Mouse (Mus musculus): ENCODE data around the gene Bcor. TPM values are rescaled to one million over a fixed set of nuclear protein-coding genes. Genes with fewer than 3 reads are reported as not detected.
A peak's percentile ranks its signal among the peaks of the same experiment; 100 is the strongest.

Bcor gene
- polyA plus RNA-seq, 1 experiment, result 12.1 TPM

DNA sequence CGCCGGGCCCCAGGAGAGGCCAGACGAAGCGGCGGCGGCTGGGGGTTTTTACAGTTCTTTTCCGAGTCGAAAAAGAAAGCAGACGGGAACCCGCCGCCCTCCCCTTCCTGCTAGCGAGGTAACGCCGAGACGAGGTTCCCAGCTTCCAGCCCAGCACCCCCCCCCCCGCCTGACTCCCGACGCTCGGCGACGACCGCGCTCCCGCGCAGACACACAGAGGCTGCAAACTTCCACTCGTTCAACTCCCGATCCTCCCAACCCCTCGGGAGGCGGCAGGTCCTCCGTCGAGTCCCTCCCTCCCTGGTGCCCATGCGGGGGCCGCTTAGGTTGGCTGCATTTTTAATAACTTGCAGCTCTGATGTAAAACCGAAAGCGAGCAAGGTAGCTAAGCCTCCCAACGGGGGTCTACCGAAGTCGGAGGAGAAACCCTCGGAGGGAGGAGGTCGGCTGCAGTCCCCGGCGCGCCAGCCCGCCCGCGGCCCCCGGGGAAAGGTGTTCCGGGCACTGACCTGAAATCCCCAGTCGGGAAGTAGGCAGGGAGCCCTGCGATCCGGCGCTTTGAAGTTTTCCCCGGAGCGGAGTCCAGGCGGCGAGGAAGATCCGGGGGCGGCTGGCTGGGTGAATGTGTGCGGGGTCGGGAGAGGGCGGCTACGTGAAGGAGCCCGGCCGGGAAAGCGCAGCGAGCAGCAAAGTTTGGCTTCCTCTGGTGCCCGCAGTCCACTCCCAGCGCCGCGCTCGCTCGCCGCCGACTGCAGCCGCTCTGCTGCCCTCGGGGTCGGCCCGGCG is 80.7 kb downstream of the Bcor start:
- H3K79me2 ChIP-seq (ENCODE audit: control insufficient read depth, insufficient read depth), result peaks cover 38% of the 10 kb centered on the region
- peak overlapping the region; percentile 92 for H3ac ChIP-seq (ENCODE audit: control insufficient read depth, insufficient read length)
- H3K36me3 ChIP-seq (ENCODE audit: control insufficient read depth, insufficient read depth), result no peaks in the 10 kb centered on the region
- no peaks in the 10 kb centered on the region for H3K27me3 ChIP-seq (ENCODE audit: control insufficient read depth, insufficient read depth, insufficient read length)
- TF ChIP-seq MYOD1 (IDR thresholded peaks at IDR 0.05; ENCODE audit: control insufficient read depth in 1 of 3, insufficient read length in 2 of 3, low read depth in 2 of 3) (no peak), E2F4 (IDR thresholded peaks at IDR 0.05; ENCODE audit: insufficient read depth) (no peak), TCF12 (IDR thresholded peaks at IDR 0.05; ENCODE audit: insufficient read depth, poor library complexity, severe bottlenecking) (no peak), SRF (IDR thresholded peaks at IDR 0.05; ENCODE audit: control insufficient read depth, insufficient read length, low read depth) (no peak), POLR2A (IDR thresholded peaks at IDR 0.05; ENCODE audit: insufficient read length, low read depth) (no peak), TCF3 (IDR thresholded peaks at IDR 0.05; ENCODE audit: insufficient read length, low read depth) (no peak), REST (IDR thresholded peaks at IDR 0.05; ENCODE audit: insufficient read depth, insufficient read length) (no peak), POLR2AphosphoS2 (IDR thresholded peaks at IDR 0.05; ENCODE audit: insufficient read length, low read depth) (no peak), MYOG (IDR thresholded peaks at IDR 0.05; ENCODE audit: control insufficient read depth in 1 of 3, insufficient read depth in 1 of 3, insufficient read length in 2 of 3, low read depth in 2 of 3) (no peak)
- H3K4me2 ChIP-seq (ENCODE audit: low read depth), result peak overlapping the region; percentile 18
- peak overlapping the region; percentile 43 for H3K4me3 ChIP-seq

DNA sequence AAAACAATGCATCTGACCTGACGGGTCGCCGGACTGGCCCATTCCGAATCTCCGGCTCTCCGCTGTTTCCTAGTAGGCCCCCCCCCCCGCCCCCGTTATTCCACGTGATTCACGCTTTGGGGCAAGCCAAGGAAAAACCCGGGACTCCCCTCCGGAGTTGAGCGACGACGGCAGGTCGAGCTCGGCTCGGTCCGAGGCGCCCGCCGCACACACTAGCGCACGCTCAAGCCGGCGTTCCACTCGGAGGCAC is 81.2 kb downstream of the Bcor start:
- H3K27me3 ChIP-seq (ENCODE audit: control insufficient read depth, insufficient read depth, insufficient read length), result no peaks in the 10 kb centered on the region
- H3K4me2 ChIP-seq (ENCODE audit: low read depth), result peak overlapping the region; percentile 42
- peak overlapping the region; percentile 92 for H3ac ChIP-seq (ENCODE audit: control insufficient read depth, insufficient read length)
- TF ChIP-seq MYOD1 (IDR thresholded peaks at IDR 0.05; ENCODE audit: control insufficient read depth in 1 of 3, insufficient read length in 2 of 3, low read depth in 2 of 3), result no peak
- TF ChIP-seq POLR2A (IDR thresholded peaks at IDR 0.05; ENCODE audit: insufficient read length, low read depth), result peak; percentile 32
- H3K4me3 ChIP-seq, result peak overlapping the region; percentile 43
- peaks cover 43% of the 10 kb centered on the region for H3K79me2 ChIP-seq (ENCODE audit: control insufficient read depth, insufficient read depth)
- no peaks in the 10 kb centered on the region for H3K36me3 ChIP-seq (ENCODE audit: control insufficient read depth, insufficient read depth)

DNA sequence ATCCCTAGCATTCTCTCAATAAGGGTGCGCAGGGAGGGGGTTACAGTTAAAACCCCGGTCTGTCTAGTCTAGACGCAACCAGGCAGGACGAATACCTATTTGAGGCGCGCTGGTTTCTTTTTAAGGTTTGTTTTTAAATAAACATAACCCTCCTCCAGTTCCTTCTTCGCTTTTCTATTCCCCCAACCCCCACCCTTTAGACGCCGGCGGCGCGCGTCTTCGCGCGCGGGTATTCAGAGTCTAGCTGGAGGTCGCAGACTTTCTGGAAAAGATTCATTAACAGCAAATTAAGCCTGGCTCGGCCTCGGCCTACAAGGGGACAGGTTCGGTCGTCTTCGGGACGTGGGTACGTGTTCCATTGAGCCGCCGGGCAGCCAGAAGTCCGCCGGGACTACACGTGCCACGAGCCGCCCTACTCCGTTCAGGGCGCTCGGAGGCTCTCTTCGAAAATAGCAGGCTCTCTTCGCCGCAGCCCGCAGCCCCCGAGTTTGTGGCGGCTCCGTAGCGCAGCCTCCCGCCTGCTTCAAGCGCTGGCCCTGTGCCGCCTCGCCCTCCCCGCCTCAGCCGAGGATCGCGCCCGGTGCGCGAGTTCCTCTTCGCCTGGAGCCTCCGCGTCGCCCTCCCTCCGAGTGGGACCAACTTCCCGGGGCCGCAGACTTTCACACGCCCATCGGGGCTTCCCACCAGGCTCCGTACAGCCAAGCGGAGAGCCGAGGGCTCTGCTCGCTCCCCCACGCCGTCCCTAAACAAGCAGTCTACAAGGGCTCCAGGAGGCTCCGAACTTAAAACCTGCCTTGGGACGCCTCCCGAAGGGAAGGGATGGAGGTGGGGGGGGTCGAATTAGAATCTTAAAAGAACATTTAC is 81.7 kb downstream of the Bcor start:
- H3K4me2 ChIP-seq (ENCODE audit: low read depth), result peak overlapping the region; percentile 58
- TF ChIP-seq TCF3 (IDR thresholded peaks at IDR 0.05; ENCODE audit: insufficient read length, low read depth), result no peak
- TF ChIP-seq USF1 (IDR thresholded peaks at IDR 0.05; ENCODE audit: low read depth), result no peak
- peak overlapping the region; percentile 92 for H3ac ChIP-seq (ENCODE audit: control insufficient read depth, insufficient read length)
- H3K4me3 ChIP-seq, result peak overlapping the region; percentile 43
- peaks cover 48% of the 10 kb centered on the region for H3K79me2 ChIP-seq (ENCODE audit: control insufficient read depth, insufficient read depth)
- H3K36me3 ChIP-seq (ENCODE audit: control insufficient read depth, insufficient read depth), result no peaks in the 10 kb centered on the region
- H3K27me3 ChIP-seq (ENCODE audit: control insufficient read depth, insufficient read depth, insufficient read length), result no peaks in the 10 kb centered on the region

DNA sequence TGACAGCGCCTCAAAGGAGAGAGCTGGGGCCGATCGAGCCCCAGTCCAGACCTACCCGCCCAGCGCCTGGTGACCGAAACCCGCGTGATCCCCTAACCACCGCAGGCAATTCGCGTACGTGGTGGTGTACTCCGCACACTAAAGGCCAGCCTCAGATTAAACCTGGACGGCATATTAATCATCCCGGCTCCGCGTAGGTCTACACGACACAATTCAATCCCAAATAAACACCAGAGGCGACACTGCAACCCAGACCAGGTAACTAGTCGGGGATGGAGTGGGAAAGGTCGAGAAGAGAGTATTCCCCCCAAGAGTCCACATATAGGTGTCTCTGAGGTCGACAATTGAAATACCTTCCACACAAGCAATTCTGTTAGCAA is 82.6 kb downstream of the Bcor start:
- H3ac ChIP-seq (ENCODE audit: control insufficient read depth, insufficient read length), result no peak overlapping the region
- no peak for TF ChIP-seq E2F4 (IDR thresholded peaks at IDR 0.05; ENCODE audit: insufficient read depth)
- TF ChIP-seq SRF (IDR thresholded peaks at IDR 0.05; ENCODE audit: control insufficient read depth, insufficient read length, low read depth), result no peak
- no peak for TF ChIP-seq MAX (IDR thresholded peaks at IDR 0.05; ENCODE audit: low read depth)
- peaks cover 54% of the 10 kb centered on the region for H3K79me2 ChIP-seq (ENCODE audit: control insufficient read depth, insufficient read depth)
- H3K4me3 ChIP-seq, result peak overlapping the region; percentile 43
- H3K27me3 ChIP-seq (ENCODE audit: control insufficient read depth, insufficient read depth, insufficient read length), result no peaks in the 10 kb centered on the region
- no peaks in the 10 kb centered on the region for H3K36me3 ChIP-seq (ENCODE audit: control insufficient read depth, insufficient read depth)
- H3K4me2 ChIP-seq (ENCODE audit: low read depth), result peak overlapping the region; percentile 58

DNA sequence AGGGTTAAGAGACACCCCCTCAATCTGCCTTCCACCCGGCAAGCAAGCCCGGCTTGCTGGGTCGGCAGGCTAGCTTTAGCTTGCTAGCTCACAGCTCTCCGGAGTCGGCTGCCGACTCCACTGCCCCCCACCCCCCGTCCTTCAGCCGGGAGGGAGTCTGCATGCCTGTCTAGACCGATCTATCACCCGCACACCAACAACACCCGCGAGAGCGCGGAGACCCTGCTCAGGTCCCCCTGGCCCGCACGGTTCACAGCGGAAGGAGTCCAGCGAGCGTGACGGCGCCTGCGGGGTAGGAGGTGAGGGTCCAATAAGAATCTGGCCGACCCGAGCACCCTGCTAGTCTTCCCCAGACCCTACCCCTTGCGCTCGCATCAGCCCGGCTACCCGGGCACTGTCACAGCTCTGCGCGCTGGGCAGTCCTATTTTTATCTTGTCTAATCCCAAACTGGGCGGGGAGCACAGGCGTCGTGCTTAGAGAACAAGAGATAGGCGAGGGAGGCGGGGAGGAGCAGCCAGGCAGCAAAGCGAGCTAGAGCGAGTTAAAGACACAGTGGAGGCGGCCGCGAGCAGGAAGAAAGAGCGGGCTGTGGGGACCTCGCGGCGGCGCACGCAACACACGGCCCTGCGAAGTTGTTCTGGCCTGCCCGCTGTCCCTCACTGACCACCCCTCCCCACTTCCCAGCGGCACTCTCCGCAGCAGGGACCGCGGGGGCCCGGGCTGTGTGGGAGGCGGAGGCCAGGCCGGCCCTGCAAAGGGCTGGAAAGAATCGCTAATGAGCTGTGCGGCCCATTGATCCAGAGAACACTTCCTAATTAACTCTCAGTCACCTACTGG is 83.2 kb downstream of the Bcor start:
- Histone ChIP-seq H3K79me2 (ENCODE audit: control insufficient read depth, insufficient read depth) (peaks cover 60% of the 10 kb centered on the region), H3K36me3 (ENCODE audit: control insufficient read depth, insufficient read depth) (no peaks in the 10 kb centered on the region), H3K4me3 (no peak overlapping the region), H3K27me3 (ENCODE audit: control insufficient read depth, insufficient read depth, insufficient read length) (no peaks in the 10 kb centered on the region), H3K4me2 (ENCODE audit: low read depth) (no peak overlapping the region), H3ac (ENCODE audit: control insufficient read depth, insufficient read length) (no peak overlapping the region)
- no peak for TF ChIP-seq TCF3 (IDR thresholded peaks at IDR 0.05; ENCODE audit: insufficient read length, low read depth)
- TF ChIP-seq MAX (IDR thresholded peaks at IDR 0.05; ENCODE audit: low read depth), result no peak
- no peak for TF ChIP-seq SRF (IDR thresholded peaks at IDR 0.05; ENCODE audit: control insufficient read depth, insufficient read length, low read depth)
- no peak for TF ChIP-seq POLR2A (IDR thresholded peaks at IDR 0.05; ENCODE audit: insufficient read length, low read depth)
- no peak for TF ChIP-seq USF1 (IDR thresholded peaks at IDR 0.05; ENCODE audit: low read depth)
- no peak for TF ChIP-seq MYOG (IDR thresholded peaks at IDR 0.05; ENCODE audit: control insufficient read depth in 1 of 3, insufficient read depth in 1 of 3, insufficient read length in 2 of 3, low read depth in 2 of 3)
- no peak for TF ChIP-seq REST (IDR thresholded peaks at IDR 0.05; ENCODE audit: insufficient read depth, insufficient read length)
- TF ChIP-seq POLR2AphosphoS2 (IDR thresholded peaks at IDR 0.05; ENCODE audit: insufficient read length, low read depth), result no peak
- no peak for TF ChIP-seq MYOD1 (IDR thresholded peaks at IDR 0.05; ENCODE audit: control insufficient read depth in 1 of 3, insufficient read length in 2 of 3, low read depth in 2 of 3)
- TF ChIP-seq E2F4 (IDR thresholded peaks at IDR 0.05; ENCODE audit: insufficient read depth), result no peak
- TF ChIP-seq CEBPB (IDR thresholded peaks at IDR 0.05; ENCODE audit: insufficient read depth, poor library complexity, severe bottlenecking), result no peak

Data from myocyte (in vitro differentiated cells).